Mouse (Mus musculus) thymus, adult 2 months (tissue): ENCODE results near the gene Psmb6. TPM values are rescaled to one million over a fixed set of nuclear protein-coding genes. Genes with fewer than 3 reads are reported as not detected.

Experiments used
- DNase-seq: peaks from one replicate; pipeline ENCODE4 v3.0.0; 2021
- H3K27ac ChIP-seq: fragments of 200-500 bp; 2 replicates; pipeline ENCODE4 v1.5.1; 2012; ENCODE audit warnings: low read length, control low read depth; ENCODE audit not compliant: control insufficient read depth, insufficient read depth
- H3K27me3 ChIP-seq: fragments of 200-500 bp; 2 replicates; pipeline ENCODE4 v1.6.1; 2012; ENCODE audit warnings: mild to moderate bottlenecking, low read length, moderate library complexity, mixed read lengths; ENCODE audit not compliant: control insufficient read depth, insufficient read depth
- H3K36me3 ChIP-seq: fragments of 200-500 bp; 2 replicates; pipeline ENCODE4 v1.6.1; 2012; ENCODE audit warnings: mild to moderate bottlenecking, low read length, moderate library complexity; ENCODE audit not compliant: control insufficient read depth, insufficient read depth
- H3K4me1 ChIP-seq: fragments of 200-500 bp; replicated peaks from 2 replicates; pipeline ENCODE4 v1.6.1; 2012; ENCODE audit warnings: low read length; ENCODE audit not compliant: control insufficient read depth, insufficient read depth
- H3K4me3 ChIP-seq: fragments of 200-500 bp; 2 replicates; pipeline ENCODE4 v1.5.1; 2012; ENCODE audit warnings: mild to moderate bottlenecking, low read length, control low read depth, moderate library complexity; ENCODE audit not compliant: control insufficient read depth, insufficient read depth
- CTCF ChIP-seq: fragments of 200-500 bp; IDR thresholded peaks from 2 replicates; pipeline ENCODE4 v1.5.1; 2012; ENCODE audit warnings: mild to moderate bottlenecking, control low read depth, low read length, moderate library complexity, borderline replicate concordance; ENCODE audit not compliant: control insufficient read depth, poor library complexity, insufficient read depth; ENCODE audit errors: extremely low read depth
- POLR2A ChIP-seq: fragments of 200-500 bp; IDR thresholded peaks from 2 replicates; pipeline ENCODE4 v1.6.1; 2012; ENCODE audit warnings: mild to moderate bottlenecking, low read length, control low read depth, moderate library complexity; ENCODE audit not compliant: control insufficient read depth, poor library complexity, insufficient read depth; ENCODE audit errors: extremely low read depth
- WGBS: fragments of 180-500 bp; shearing (Covaris S2); methylation state at CpG from one replicate; pipeline ENCODE4 v1.1.7; 2018; 5-methylcytosine and 5-hydroxymethylcytosine counted together
- polyA plus RNA-seq: library from polyadenylated mRNA; depleted of rRNA; stranded (reverse); fragments of >200 nt; gene quantifications from 2 replicates; pipeline ENCODE4 v1.2.3, GENCODE M21; 2012; rRNA removed

Psmb6 gene
- 387 and 460 TPM in 2 replicates for polyA plus RNA-seq

DNA sequence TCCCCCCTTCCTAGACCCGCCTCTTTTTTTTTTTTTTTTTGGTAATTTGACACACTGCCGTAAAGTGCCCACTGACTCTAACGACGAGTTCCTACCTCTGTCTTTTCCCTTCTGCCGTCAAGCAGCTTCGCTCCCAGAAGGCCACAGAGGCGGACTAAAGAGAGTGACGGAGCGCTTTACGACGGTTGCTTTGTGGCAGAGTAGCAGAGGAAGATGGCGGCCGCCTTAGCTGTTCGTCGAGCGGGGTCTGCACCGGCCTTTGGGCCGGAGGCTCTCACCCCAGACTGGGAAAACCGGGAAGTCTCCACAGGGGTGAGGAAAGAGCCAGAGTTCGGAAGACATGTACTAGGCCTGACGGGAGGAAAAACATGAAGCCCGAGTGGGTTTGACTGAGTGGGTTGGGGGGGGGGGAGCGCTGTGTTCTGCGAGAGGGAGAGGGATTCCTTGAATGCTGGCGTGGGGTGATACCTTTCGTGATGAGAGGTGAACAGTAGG is at the start of gene Psmb6:
Psmb6 (plus strand) TSS at position 184 of the 495 bp plus-strand sequence.
- TF ChIP-seq CTCF (0 out of 2 replicates have a peak, but pooled peaks have one; percentile 17), POLR2A (peak; percentile 92)
- Histone ChIP-seq H3K27ac (no peak within 1 kb of the TSS), H3K36me3 (peaks cover 22% of the 10 kb centered on the region), H3K4me3 (peak within 1 kb of the TSS; percentile 55), H3K4me1 (peaks cover 6% of the 10 kb centered on the region; the same call in 1 of the 2 replicates), H3K27me3 (no peaks in the 10 kb centered on the region)
- DNase-seq = peak; percentile 91
- under 1% methylated on average over 25 of the region's 26 CpGs for WGBS

DNA sequence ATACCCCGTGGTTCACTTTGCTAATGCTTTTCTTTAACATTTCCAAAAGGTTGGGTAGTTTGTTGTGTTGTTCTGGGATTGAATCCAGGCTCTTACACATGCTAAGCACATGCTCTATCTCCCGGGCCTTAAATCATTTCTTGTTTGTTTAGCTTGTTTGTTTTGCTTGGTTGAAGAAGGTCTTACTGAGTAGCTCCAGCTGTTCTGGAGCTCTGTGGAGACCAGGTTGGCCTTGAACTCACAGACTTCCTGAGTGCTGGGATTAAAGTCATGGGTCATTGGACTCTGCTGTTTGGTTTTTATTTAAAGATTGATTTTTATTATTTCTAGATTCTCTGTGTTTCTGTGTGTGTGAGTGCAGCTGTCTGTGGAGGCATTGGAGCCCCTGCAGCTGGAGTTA is 39.7 kb upstream of the Psmb6 start:
- TF ChIP-seq CTCF (no peak), POLR2A (no peak)
- Histone ChIP-seq H3K27ac (no peak overlapping the region), H3K4me1 (no peaks in the 10 kb centered on the region), H3K4me3 (no peak overlapping the region), H3K36me3 (no peaks in the 10 kb centered on the region), H3K27me3 (no peaks in the 10 kb centered on the region)
- WGBS = 83% methylated on average over 2 of the region's 2 CpGs
- DNase-seq = no peak

DNA sequence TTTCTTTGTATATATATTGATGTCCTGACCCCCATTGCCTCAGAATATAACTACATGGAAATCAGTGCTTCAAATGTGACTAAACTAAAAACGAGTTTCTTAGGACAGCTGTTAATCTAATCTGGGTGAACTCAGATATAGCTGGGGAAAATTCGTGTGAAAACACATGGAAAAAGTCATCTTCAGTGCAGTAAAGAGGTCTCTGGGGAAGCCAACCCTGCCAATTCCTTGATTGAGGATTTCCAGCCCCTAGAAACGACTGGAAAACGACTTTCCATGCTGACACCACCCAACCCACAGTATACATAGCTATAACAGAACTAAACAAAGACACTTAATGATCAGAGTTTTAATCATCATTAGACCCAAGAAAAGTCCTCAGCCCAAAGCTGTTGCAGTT is 37.4 kb upstream of the Psmb6 start:
- H3K27ac ChIP-seq = no peak overlapping the region
- H3K36me3 ChIP-seq = no peaks in the 10 kb centered on the region
- H3K4me1 ChIP-seq = no peaks in the 10 kb centered on the region
- no peaks in the 10 kb centered on the region for H3K27me3 ChIP-seq
- H3K4me3 ChIP-seq = no peak overlapping the region
- DNase-seq = no peak
- WGBS = 80% methylated on average over 4 of the region's 4 CpGs
- TF ChIP-seq POLR2A = no peak
- no peak for TF ChIP-seq CTCF

DNA sequence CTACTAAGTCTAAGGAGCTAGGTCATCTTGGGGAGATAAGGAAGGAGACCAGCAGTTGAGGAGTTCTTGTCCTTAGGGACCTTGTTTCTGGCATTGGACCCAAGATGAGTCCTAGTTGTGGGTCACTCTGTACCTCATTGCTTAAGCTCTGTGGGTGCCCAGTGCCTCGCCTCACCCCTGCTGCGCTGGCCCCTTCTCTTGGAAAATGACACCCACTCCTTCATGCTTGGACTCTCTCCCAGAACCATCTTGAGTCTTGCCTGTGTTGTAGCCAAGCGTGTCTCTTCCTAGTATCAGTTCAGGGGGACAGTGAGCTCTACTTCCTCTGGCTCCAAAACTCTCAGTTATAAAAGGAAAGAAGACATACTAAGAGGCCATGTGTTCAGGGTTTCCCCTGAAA is 36.0 kb upstream of the Psmb6 start:
- H3K27ac ChIP-seq = no peak overlapping the region; the same call in 1 of the 2 replicates
- DNase-seq = no peak
- no peak overlapping the region for H3K4me3 ChIP-seq
- H3K36me3 ChIP-seq = no peaks in the 10 kb centered on the region
- TF ChIP-seq POLR2A (no peak), CTCF (no peak)
- H3K27me3 ChIP-seq = no peaks in the 10 kb centered on the region
- 84% methylated on average over 3 of the region's 3 CpGs for WGBS
- H3K4me1 ChIP-seq = no peaks in the 10 kb centered on the region

DNA sequence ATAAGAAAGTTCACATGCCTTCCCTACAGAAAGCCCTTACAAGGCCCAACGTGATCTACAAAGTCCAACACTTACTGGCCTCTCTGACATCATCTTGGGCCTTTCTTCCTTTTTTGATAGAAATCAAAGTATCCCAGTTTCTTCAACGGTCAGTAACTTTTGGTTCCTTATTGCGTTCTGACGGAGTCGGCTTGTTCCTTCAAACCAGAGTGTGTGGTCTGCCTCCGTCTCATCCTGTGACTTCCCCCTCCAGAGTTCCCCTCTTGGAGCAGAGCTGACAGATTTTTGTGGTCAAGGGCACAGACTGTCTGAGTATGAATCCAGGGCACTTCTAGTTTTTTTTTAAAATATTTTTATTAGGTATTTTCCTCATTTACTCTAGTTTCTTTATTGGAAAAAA is 35.5 kb upstream of the Psmb6 start:
- whole genome bisulfite sequencing = 17% methylated on average over 6 of the region's 6 CpGs
- no peaks in the 10 kb centered on the region for H3K27me3 ChIP-seq
- TF ChIP-seq CTCF (no peak), POLR2A (no peak)
- H3K4me3 ChIP-seq = no peak overlapping the region
- no peaks in the 10 kb centered on the region for H3K4me1 ChIP-seq
- no peaks in the 10 kb centered on the region for H3K36me3 ChIP-seq
- no peak for DNase-seq
- H3K27ac ChIP-seq = no peak overlapping the region

DNA sequence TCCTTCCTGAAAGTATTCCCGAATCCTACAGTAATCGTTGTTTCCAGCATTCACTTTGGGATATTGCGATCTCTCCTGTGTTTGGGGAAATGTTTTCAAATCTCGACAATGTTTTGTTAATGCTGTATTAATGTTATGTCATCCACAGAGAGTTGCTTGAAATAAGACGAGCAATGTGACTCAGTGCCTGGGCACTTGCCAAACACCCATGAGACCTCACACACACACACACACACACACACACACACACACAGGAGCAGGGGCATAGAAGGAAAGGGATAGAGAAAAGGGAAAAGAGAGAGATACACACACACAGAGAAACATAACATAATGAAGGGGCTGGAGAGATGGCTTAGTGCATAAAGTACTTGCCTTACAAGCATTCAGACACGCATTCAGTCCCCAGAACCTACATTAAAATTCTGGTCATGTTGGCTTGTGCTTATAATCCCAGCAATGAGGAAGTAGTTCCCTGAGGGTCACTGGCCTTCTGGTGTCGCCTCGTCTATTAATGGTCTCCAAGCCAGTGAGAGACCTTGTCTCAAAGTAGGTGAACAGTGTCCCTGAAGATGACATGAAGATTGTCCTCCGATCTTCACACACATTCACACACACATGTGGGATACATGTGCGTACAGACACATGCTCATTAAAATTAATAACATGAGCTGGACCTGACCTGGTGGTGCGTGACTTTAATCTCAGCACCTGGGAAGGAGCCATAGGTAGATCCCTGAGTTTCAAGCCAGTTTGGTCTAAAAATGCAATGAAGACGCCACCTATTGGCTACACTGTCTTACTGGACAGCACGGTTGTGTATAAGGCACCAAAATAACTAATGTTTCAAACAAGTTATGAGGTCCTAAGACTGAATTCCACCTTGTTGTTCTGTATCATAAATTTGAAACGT is 25.3 kb upstream of the Psmb6 start:
- WGBS = 75% methylated on average over 14 of the region's 14 CpGs
- H3K27me3 ChIP-seq = no peaks in the 10 kb centered on the region
- no peak overlapping the region for H3K4me3 ChIP-seq
- no peak for TF ChIP-seq POLR2A
- TF ChIP-seq CTCF = no peak
- peaks cover under 1% of the 10 kb centered on the region; the same call in 1 of the 2 replicates for H3K4me1 ChIP-seq
- no peak for DNase-seq
- H3K27ac ChIP-seq = no peak overlapping the region
- no peaks in the 10 kb centered on the region for H3K36me3 ChIP-seq
